Mouse (Mus musculus) kidney, postnatal 4 days (tissue): ENCODE data around the gene Smim1.

Experiments used
- DNase-seq, 2 experiments: peaks; one replicate each; pipeline ENCODE4 v3.0.0; 2021; ENCODE audit warnings: mixed read lengths in 2 of 2

The Smim1 gene

DNA sequence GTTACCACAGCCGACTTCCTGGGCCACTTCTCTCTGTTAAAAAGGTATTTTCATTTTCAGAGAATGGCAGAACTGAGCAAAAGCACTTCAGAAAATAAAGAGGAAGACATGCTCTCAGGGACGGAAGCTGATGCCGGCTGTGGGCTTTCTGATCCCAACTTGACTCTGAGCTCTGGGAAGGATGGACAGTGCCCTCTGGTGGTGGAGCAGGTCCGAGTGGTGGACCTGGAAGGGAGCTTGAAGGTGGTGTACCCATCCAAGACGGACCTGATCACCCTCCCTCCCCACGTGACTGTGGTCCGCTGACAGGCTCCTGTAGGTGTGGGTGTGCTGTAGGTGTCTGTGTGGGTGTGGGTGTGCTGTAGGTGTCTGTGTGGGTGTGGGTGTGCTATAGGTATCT, 6.5 kb downstream of the Smim1 start:
- peak; percentile 76 to 79 for DNase-seq

DNA sequence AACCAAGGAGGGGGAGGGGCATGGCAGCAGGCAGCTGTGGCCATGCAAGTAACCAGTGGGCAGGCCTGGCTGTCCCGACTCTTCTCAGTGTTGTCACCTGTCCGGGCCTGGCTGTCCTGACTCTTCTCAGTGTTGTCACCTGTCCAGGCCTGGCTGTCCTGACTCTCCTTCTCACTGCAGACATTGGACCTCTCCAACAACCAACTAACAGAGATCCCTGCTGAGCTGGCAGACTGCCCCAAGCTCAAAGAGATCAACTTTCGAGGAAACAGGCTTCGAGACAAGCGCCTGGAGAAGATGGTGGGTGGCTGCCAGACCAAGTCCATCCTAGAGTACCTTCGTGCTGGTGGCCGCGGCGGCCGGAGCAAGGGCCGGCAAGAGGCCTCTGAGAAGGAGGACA, 10.6 kb downstream of the Smim1 start:
- DNase-seq, result no peak

DNA sequence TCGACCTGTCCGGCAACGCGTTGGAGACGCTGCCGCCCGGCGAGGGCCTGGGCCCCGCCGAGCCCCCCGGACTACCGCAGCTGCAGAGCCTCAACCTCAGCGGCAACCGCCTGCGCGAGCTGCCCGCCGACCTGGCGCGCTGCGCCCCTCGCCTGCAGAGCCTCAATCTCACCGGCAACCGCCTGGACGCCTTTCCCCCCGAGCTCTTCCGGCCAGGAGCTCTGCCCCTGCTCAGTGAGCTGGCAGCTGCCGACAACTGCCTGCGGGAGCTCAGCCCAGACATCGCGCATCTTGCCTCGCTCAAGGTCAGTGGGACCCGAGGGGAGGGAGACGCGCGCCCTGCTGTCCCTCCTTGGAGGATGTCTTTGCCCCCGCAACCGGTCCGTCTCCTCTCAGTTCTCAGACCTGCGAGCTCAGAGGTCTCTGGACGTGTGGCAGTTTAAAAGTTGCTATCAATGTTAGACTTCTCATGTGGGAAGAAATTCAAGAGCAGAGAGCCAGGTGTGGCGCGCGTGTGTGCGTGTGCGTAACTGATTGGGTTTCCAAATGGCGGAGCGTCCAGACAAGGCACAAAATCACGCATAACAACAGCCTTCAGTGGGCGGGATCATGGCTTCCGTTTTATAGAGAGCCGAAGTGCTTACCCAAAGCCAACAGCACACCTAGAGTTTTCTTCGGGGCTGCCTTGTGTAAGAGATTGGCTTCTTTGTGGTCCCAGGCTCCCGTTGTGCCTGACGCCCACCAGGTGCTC, 13.7 kb downstream of the Smim1 start:
- DNase-seq, result peak; percentile 26 to 39

GRCm38 (mm10) chr4:154011646-154012089, 14.4 kb downstream of the Smim1 start, which contains the start of gene Lrrc47:
Lrrc47 (plus strand) TSS chr4:154011731.
- DNase-seq, result peak; percentile 86 to 91

- no peak for DNase-seq
Measured at GRCm38 (mm10) chr4:154010907-154011645, 15.0 kb downstream of the Smim1 start.

DNA sequence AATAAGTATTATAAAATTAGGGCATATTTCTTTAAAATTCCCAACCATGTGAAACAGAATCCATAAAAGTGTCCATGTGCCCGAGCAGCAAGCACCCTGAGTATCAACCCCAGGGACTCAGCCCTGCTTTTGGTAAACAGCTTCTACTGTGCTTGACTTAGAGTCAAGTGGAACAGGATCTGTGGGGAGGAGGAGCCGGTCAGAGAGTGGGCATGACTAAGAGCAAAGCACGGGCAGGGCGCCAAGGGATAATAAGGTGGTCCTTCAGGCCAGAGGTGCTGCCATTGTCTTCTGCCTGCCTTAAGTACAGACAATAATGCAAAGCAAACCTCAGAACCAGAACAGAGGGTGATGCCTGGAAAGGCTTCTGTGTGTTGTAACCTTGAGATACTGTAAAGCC, 18.3 kb downstream of the Smim1 start:
- DNase-seq, result no peak

DNA sequence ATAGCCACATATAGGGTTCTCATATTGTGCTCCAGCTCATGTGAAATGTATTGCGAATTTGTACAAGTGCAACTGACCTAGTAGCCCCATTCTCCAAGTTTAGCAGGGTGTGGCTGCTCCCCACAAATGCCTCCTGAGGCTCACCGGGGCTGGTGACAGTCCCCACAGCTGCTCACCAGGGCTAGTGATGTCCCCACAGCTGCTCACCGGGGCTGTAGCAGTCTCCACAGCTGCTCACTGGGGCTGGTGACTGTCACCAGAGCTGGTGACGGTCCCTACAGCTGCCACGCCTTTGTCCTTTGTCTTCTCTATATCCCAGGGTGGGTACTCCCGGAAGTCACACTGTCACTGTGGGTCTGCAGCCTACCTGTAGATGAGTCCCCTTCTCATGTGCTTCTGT, 19.8 kb downstream of the Smim1 start:
- DNase-seq, result no peak

DNA sequence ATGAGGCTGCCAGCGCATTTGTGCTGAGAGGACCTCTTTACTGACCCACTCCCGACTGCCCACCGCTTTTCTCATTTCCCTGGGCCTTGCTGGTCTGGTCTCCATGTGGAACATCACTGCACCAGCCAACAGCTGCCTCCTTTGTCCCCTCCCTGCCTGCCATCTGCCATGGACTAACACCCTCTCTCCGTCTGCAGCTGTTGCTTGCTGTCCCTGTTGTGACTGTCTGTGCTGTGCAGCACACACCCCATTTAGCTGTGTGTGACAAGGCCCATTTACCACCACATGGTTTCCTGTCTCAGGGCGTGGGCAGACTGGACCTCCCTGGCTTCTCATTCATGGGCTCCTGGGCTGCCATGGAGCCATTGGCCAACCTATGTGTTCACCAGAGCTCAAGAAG, 20.5 kb downstream of the Smim1 start:
- no peak for DNase-seq

- no peak for DNase-seq
Measured at GRCm38 (mm10) chr4:153993505-153993904, 32.5 kb downstream of the Smim1 start.

DNA sequence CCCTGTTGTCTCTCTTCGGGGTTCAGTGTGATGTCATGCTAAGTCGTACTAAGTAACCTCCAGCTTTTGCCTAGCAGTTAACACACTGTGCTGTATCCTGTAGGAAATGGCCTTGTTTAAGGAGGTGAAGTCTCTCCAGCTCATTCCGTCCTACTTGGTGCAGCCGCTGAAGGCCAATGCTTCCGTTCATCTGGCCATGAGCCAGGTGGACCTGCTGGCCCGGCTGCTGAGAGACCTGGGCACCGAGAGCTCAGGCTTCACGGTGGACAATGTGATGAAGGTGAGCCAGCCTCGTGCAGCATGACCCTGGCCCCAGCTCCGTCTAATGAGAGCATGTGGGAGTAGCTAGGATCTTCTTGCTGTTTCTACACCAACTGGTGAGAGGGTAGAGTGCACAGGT, 33.3 kb downstream of the Smim1 start:
- DNase-seq, result no peak

- no peak for DNase-seq
Measured at GRCm38 (mm10) chr4:153980470-153980869, 45.6 kb downstream of the Smim1 start.

DNA sequence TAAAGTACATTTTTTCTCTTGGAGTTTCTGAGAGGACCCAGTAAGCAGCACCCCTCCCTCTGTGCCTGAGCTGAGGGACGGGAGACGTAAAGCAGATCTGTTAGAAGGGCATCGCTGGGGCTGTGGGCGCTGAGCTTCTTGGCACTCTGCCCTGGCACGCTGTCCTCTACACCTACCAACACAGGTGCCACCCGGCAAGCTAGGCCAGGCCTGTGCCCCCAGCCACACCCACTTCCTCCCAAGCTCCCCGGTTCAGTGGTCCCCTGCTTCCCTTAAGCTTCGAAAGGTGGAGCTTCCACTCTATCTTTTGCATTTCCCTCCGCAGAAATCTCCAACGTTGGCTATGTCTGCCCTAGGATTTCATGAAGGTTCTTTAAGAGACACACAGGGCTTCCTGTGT, 46.8 kb downstream of the Smim1 start:
- DNase-seq, result no peak

- no peak for DNase-seq
Measured at GRCm38 (mm10) chr4:153975768-153976167, 50.3 kb downstream of the Smim1 start.

GRCm38 (mm10) chr4:153975292-153975662, 50.8 kb downstream of the Smim1 start:
- no peak for DNase-seq

- DNase-seq, result peak; percentile 97 to 98
Measured at GRCm38 (mm10) chr4:153974431-153975291, 51.4 kb downstream of the Smim1 start, which contains the start of the genes Dffb and Cep104. Dffb (minus strand) TSS chr4:153975126. Cep104 (plus strand) TSS chr4:153975194.
